Mouse (Mus musculus): ENCODE data around the gene Cyp8b1.

GRCm38 (mm10) chr9:121934856-121935255, 18.8 kb upstream of the Cyp8b1 start:
- TF ChIP-seq CTCF (IDR thresholded peaks at IDR 0.05; ENCODE audit: control insufficient read depth, insufficient read depth, insufficient read length) = no peak
- TF ChIP-seq USF1 (IDR thresholded peaks at IDR 0.05; ENCODE audit: low read depth) = no peak
- TF ChIP-seq MYOG (IDR thresholded peaks at IDR 0.05; ENCODE audit: control insufficient read depth, extremely low read depth, insufficient read length) = no peak
- no peak for TF ChIP-seq MYOD1 (IDR thresholded peaks at IDR 0.05; ENCODE audit: control insufficient read depth, insufficient read length, low read depth)
- no peak for TF ChIP-seq MAX (IDR thresholded peaks at IDR 0.05)
- TF ChIP-seq CEBPB (IDR thresholded peaks at IDR 0.05; ENCODE audit: low read depth) = no peak

Data from C2C12 (cell line).